Mouse (Mus musculus): ENCODE measurements around the gene Gde1. TPM values are rescaled to one million over a fixed set of nuclear protein-coding genes. Genes with fewer than 3 reads are reported as not detected.

Gene Gde1
- polyA plus RNA-seq, 1 experiment from 2014 or later: 80.6 TPM

DNA sequence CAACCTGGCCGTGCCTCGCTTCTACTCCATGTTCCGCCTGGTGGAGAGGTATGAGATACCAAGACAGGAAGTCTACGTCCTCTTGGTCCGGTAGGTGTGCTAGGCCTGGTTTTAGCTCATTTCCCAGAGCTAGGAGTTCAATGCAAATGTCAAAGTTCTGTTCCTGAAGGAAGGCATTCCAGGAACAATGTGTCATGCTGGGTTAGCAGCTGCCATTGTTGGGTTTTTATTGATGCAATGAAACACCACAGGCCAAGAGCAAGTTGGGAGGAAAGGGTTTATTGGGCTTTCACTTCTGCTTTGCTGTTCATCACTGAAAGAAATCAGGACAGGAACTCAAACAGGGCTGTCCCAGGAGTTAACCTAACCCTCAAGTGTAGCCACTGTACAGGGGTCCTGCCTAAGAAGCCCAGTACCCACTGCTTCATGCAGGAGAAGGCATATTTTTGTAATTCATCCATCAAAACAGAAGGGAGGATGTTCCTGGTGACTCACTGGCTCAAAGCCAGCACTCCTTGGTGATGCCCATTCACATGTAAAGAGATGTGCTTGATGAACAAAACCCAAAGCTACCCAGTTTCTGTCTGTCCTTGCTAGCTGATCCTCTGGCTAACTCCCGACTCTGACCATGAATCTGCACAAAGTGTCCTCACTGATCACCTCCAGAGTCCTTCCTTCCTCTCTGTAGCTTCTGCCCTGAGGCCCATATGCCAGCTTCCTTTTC is 52.8 kb downstream of the Gde1 start:
- Histone ChIP-seq H3K27me3 (no peaks in the 10 kb centered on the region), H3K9ac (no peak overlapping the region), H3K27ac (no peak overlapping the region), H3K4me3 (no peak overlapping the region), H3K4me1 (0 out of 2 replicates have a peak, but pooled peaks cover 3% of the 10 kb centered on the region), H3K36me3 (no peaks in the 10 kb centered on the region), H3K9me3 (no peaks in the 10 kb centered on the region), H3K4me2 (replicated peaks) (no peak overlapping the region)
- WGBS: 84% methylated on average over 6 of the region's 6 CpGs
- no peak for ATAC-seq (ENCODE audit: insufficient number of reproducible peaks, insufficient read depth, low FRiP score, low TSS enrichment)

DNA sequence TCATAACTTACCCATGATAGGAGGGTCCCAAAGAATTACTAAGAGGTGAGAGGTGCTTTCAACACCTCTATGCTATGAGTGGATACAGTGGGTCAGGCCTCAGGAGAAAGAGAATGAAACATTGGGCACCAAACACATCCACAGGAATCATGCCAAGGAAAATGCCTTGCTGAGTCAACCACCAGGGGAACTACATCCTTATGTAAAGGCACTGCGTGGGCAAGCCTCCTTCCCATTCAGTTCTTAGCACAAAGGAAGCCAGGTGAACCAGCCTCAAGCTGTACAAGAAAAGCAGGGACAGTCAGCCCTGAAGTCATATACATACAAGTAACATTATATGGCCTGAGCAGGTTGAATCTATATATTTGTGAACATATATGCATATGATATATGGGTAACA is 54.7 kb downstream of the Gde1 start:
- no peak for ATAC-seq (ENCODE audit: insufficient number of reproducible peaks, insufficient read depth, low FRiP score, low TSS enrichment)
- 76% methylated on average over 1 of the region's 1 CpGs for WGBS
- no peak overlapping the region for H3K4me3 ChIP-seq

DNA sequence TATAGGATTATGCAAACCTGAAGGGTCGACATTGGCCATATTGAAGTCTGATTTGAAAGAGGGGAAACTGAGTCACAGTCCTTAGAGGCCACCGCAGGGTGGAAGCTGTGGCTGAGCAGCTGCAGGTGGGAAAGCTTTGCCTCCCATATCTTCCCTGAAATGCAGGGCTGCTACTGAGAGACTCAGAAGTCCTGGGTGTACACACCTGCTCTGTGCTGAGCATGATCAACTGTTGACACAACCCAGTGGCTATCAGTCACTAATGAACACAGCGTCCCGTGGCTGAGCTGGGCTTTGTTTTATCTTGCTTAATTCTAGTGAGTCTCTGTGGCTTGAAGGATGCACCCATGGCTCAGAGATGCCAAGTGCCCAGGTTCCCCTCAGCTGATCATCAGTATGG is 55.5 kb downstream of the Gde1 start:
- Histone ChIP-seq H3K4me2 (replicated peaks) (no peak overlapping the region), H3K36me3 (no peaks in the 10 kb centered on the region), H3K9me3 (no peaks in the 10 kb centered on the region), H3K4me1 (no peaks in the 10 kb centered on the region), H3K4me3 (no peak overlapping the region), H3K27ac (no peak overlapping the region), H3K9ac (no peak overlapping the region), H3K27me3 (no peaks in the 10 kb centered on the region)
- ATAC-seq (ENCODE audit: insufficient number of reproducible peaks, insufficient read depth, low FRiP score, low TSS enrichment): no peak
- WGBS: 80% methylated on average over 4 of the region's 4 CpGs

More for the DNA sequence above, 54.7 kb downstream of the Gde1 start:
- no peaks in the 10 kb centered on the region for H3K4me1 ChIP-seq
- no peak overlapping the region for H3K27ac ChIP-seq
- H3K27me3 ChIP-seq: no peaks in the 10 kb centered on the region
- no peak overlapping the region for H3K9ac ChIP-seq
- H3K36me3 ChIP-seq: no peaks in the 10 kb centered on the region
- H3K4me2 ChIP-seq (replicated peaks): no peak overlapping the region
- no peaks in the 10 kb centered on the region for H3K9me3 ChIP-seq

DNA sequence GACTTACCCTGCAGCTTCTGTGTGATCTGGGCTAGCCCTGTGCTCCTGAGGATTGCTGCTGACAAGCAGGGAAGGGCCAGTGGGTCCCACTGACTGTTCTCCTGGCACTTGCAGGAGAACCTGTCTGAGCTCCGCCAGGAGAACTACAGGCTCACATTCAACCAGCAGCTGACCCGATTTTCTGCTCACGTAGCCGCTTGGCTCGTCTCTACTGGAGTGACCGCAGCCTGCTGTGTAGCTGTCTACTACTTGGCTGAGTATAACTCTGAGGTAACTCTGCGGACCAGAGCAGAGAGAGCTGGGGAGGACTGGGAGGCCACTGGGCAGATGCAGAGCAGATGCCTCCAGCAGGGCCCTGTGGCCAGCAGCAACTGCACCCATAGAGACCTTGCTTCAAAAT is 56.2 kb downstream of the Gde1 start:
- no peak for ATAC-seq (ENCODE audit: insufficient number of reproducible peaks, insufficient read depth, low FRiP score, low TSS enrichment)
- Histone ChIP-seq H3K4me2 (replicated peaks) (no peak overlapping the region), H3K4me3 (no peak overlapping the region), H3K9me3 (no peaks in the 10 kb centered on the region), H3K27ac (no peak overlapping the region), H3K27me3 (no peaks in the 10 kb centered on the region), H3K9ac (no peak overlapping the region), H3K36me3 (no peaks in the 10 kb centered on the region), H3K4me1 (no peaks in the 10 kb centered on the region)
- 79% methylated on average over 7 of the region's 7 CpGs for whole genome bisulfite sequencing

DNA sequence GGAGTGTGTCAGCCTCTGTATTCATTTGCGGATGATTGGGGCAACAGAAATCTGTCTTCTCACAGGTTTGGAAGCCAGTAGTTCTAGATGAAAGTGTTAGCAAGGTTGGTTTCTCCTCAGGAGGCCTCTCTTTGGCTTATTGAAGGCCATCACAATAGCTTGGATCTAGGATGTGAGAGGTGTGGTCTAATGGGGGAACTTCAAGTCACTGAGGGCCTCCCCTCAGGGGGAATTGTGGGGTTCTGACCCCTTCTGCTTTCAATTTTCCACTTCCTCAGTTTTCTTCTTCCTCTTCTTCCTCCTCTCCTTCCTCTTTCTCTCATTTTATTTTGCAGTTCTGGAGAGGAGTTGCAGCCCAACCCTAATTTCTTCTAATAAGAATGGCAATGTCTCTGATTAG is 59.3 kb downstream of the Gde1 start:
- no peak overlapping the region for H3K27ac ChIP-seq
- H3K9ac ChIP-seq: no peak overlapping the region
- no peak for ATAC-seq (ENCODE audit: insufficient number of reproducible peaks, insufficient read depth, low FRiP score, low TSS enrichment)
- H3K9me3 ChIP-seq: no peaks in the 10 kb centered on the region
- no peaks in the 10 kb centered on the region for H3K36me3 ChIP-seq
- no peak overlapping the region for H3K4me3 ChIP-seq
- WGBS: 78% methylated on average over 1 of the region's 1 CpGs
- no peak overlapping the region for H3K4me2 ChIP-seq (replicated peaks)
- H3K4me1 ChIP-seq: no peaks in the 10 kb centered on the region
- no peaks in the 10 kb centered on the region for H3K27me3 ChIP-seq

Other genes starting within 250 kb of the Gde1 start
- gene Itpripl2, start 213.8 kb downstream of the Gde1 start, polyA plus RNA-seq (2016; fragmentation: Nextera tagmentation; extraction: Ambion mirVana): 4.8 and 5.2 TPM in 2 replicates
- 87.2 and 90.4 TPM in 2 replicates for gene Coq7, start 172.4 kb downstream of the Gde1 start, polyA plus RNA-seq (2016; fragmentation: Nextera tagmentation; extraction: Ambion mirVana)
- 6.2 TPM in 2 replicates for gene Tmc7, start 121.0 kb downstream of the Gde1 start, polyA plus RNA-seq (2016; fragmentation: Nextera tagmentation; extraction: Ambion mirVana)
- gene Tmc5, start 108.5 kb downstream of the Gde1 start, polyA plus RNA-seq (2016; fragmentation: Nextera tagmentation; extraction: Ambion mirVana): 0.12 and 0.20 TPM in 2 replicates
- gene Ccp110, start 6.8 kb upstream of the Gde1 start, polyA plus RNA-seq (2016; fragmentation: Nextera tagmentation; extraction: Ambion mirVana): 28.1 and 34.3 TPM in 2 replicates
- 76.5 and 81.1 TPM in 2 replicates for gene Vps35l, start 34.4 kb upstream of the Gde1 start, polyA plus RNA-seq (2016; fragmentation: Nextera tagmentation; extraction: Ambion mirVana)
- 3.1 and 3.5 TPM in 2 replicates for gene Iqck, start 150.0 kb upstream of the Gde1 start, polyA plus RNA-seq (2016; fragmentation: Nextera tagmentation; extraction: Ambion mirVana)
- 118 and 120 TPM in 2 replicates for gene Knop1, start 150.5 kb upstream of the Gde1 start, polyA plus RNA-seq (2016; fragmentation: Nextera tagmentation; extraction: Ambion mirVana)